Comparison of ENCODE assay signal across 19 mouse cellular contexts in genomic region chrX:104040276-104040675, GRCm38 (mm10). TPM values are rescaled to one million over a fixed set of nuclear protein-coding genes. Genes with fewer than 3 reads are reported as not detected.
DNase-seq lines count a peak whose midpoint lies in the region.
"Had no signal": no experiment of that assay in that cellular context is flagged by ENCODE, and none has a peak within 500 bp of the region (broad histone marks: within the 10 kb centered on the region; RNA-seq: fewer than 3 reads in every experiment).

No protein-coding gene starts in this region.

- peaks cover 99% of the 10 kb centered on the region for H3K27me3 ChIP-seq in forebrain, embryonic 10.5 days (ENCODE audit: poor library complexity, severe bottlenecking)
- H3K27me3 ChIP-seq: neural tube, embryonic 12.5 days had no signal

- H3K36me3 ChIP-seq in forebrain, embryonic 10.5 days (replicated peaks) = no peaks in the 10 kb centered on the region
- H3K36me3 ChIP-seq: heart, embryonic 15.5 days; hindbrain, embryonic 12.5 days; limb, embryonic 15.5 days; neural tube, embryonic 12.5 days had no signal

- H3K4me1 ChIP-seq in forebrain, embryonic 10.5 days = peaks cover 5% of the 10 kb centered on the region
- H3K4me1 ChIP-seq: heart, embryonic 15.5 days; hindbrain, embryonic 12.5 days; limb, embryonic 15.5 days; neural tube, embryonic 12.5 days had no signal

- H3K9me3 ChIP-seq in forebrain, embryonic 10.5 days = no peaks in the 10 kb centered on the region
- H3K9me3 ChIP-seq: heart, embryonic 15.5 days; hindbrain, embryonic 12.5 days; limb, embryonic 15.5 days; neural tube, embryonic 12.5 days had no signal

- no peak overlapping the region for H3K27ac ChIP-seq in forebrain, embryonic 10.5 days
- H3K27ac ChIP-seq: heart, embryonic 15.5 days; hindbrain, embryonic 12.5 days; limb, embryonic 15.5 days; neural tube, embryonic 12.5 days had no signal

- DNase-seq in adrenal gland, adult 2 months = peak; percentile 73
- no peak for DNase-seq in adrenal gland, postnatal 4 days (ENCODE audit: low spot score in 2 of 2)
- peak; percentile 46 for DNase-seq in ovary, postnatal 36 days (ENCODE audit: low spot score)
- DNase-seq in ovary, postnatal 10 days (ENCODE audit: low spot score) = no peak
- DNase-seq in heart, postnatal 25 days (ENCODE audit: low spot score) = peak; percentile 5
- no peak for DNase-seq in natural killer cell, adult 2 months (ENCODE audit: low spot score in 2 of 2)
- DNase-seq in forebrain, embryonic 10.5 days (ENCODE audit: extremely low spot score, low spot score) = no peak
- no peak for DNase-seq in cerebellum, adult 8-10 months
- DNase-seq: cerebellum, adult 11-12 months; cerebellum, postnatal 14 days; forebrain, postnatal 0 days; gastrocnemius, postnatal 36 days; left cerebral cortex, postnatal 4 days; lung, postnatal 4 days; midbrain, embryonic 14.5 days had no signal

- intact Hi-C loops in heart, postnatal 25 days (cut with DNase I) = no loop called here

- no peak overlapping the region for H3K4me3 ChIP-seq in forebrain, embryonic 10.5 days
- H3K4me3 ChIP-seq: heart, embryonic 15.5 days; hindbrain, embryonic 12.5 days; limb, embryonic 15.5 days; neural tube, embryonic 12.5 days had no signal

RNA-seq across cellular contexts. Expression of gene Rlim, which starts 59.2 kb away (rescaled TPM):
- 10 to 100 TPM; 49.1 to 55.4 TPM for total RNA-seq in adrenal gland, adult 2 months (2021)
- 0.99 and 1.3 TPM in 2 replicates for polyA plus RNA-seq in adrenal gland, adult 2 months (2012; rRNA removed)
- total RNA-seq in adrenal gland, postnatal 4 days (2021) = 10 to 100 TPM; 71.6 to 75.2 TPM
- 10 to 100 TPM; 19.8 to 23.1 TPM for total RNA-seq in heart, postnatal 25 days (2021)
- polyA plus RNA-seq in forebrain, embryonic 10.5 days (2016; fragmentation: Nextera tagmentation; extraction: Ambion mirVana) = 39.3 and 39.4 TPM in 2 replicates

Comparison
In these comparisons a context has a peak if more than half of its experiments do, and no peak if none do; other contexts are left out.
1. DNase-seq: peak in adrenal gland, adult 2 months (single experiment), ovary, postnatal 36 days (single experiment) and heart, postnatal 25 days (single experiment); none in adrenal gland, postnatal 4 days (0 of 2), ovary, postnatal 10 days (single experiment), natural killer cell, adult 2 months (0 of 2), forebrain, embryonic 10.5 days (single experiment) and cerebellum, adult 8-10 months (single experiment).